Mouse (Mus musculus) heart, embryonic 16.5 days (tissue): ENCODE results near the gene Mybpc3. TPM values are rescaled to one million over a fixed set of nuclear protein-coding genes. Genes with fewer than 3 reads are reported as not detected.

Experiments used
- ATAC-seq: fragments of 200-750 bp; cut with Nextera tagmentation; replicated peaks from 2 replicates; pipeline ENCODE4 v1.8.0; 2017; ENCODE audit warnings: moderate number of reproducible peaks; ENCODE audit not compliant: insufficient read depth, low FRiP score; ENCODE audit errors: extremely low read depth
- H3K27ac ChIP-seq: fragments of 300-500 bp; sonication (generic); 2 replicates; pipeline ENCODE4 v1.5.1; 2014; ENCODE audit warnings: mild to moderate bottlenecking, low read length, control low read depth, moderate library complexity
- H3K27me3 ChIP-seq: fragments of 300-500 bp; sonication (generic); 2 replicates; pipeline ENCODE4 v1.6.1; 2014; ENCODE audit warnings: low read length, mixed read lengths; ENCODE audit not compliant: control insufficient read depth, insufficient read depth
- H3K36me3 ChIP-seq: fragments of 300-500 bp; sonication (generic); 2 replicates; pipeline ENCODE4 v1.6.1; 2014; ENCODE audit not compliant: control insufficient read depth, insufficient read depth
- H3K4me1 ChIP-seq: fragments of 300-500 bp; sonication (generic); 2 replicates; pipeline ENCODE4 v1.6.1; 2014; ENCODE audit warnings: low read length, mixed read lengths; ENCODE audit not compliant: control insufficient read depth, insufficient read depth
- H3K4me2 ChIP-seq: fragments of 300-500 bp; sonication (generic); 2 replicates; pipeline ENCODE4 v1.6.1; 2014; ENCODE audit warnings: low read depth, mild to moderate bottlenecking, control low read depth, low read length
- H3K4me3 ChIP-seq: fragments of 300-500 bp; sonication (generic); 2 replicates; pipeline ENCODE4 v1.5.1; 2014; ENCODE audit warnings: mild to moderate bottlenecking, control low read depth, low read length
- H3K9ac ChIP-seq: fragments of 300-500 bp; sonication (generic); 2 replicates; pipeline ENCODE4 v1.6.1; 2014; ENCODE audit warnings: low read length, control low read depth
- H3K9me3 ChIP-seq: fragments of 300-500 bp; sonication (generic); replicated peaks from 2 replicates; pipeline ENCODE4 v1.6.1; 2016; ENCODE audit warnings: low read length; ENCODE audit not compliant: control insufficient read depth
- WGBS: fragments of 180-500 bp; shearing (Covaris S2); extraction: QIAGEN DNeasy Blood & Tissue Kit; methylation state at CpG from one replicate; pipeline ENCODE4 v1.1.7; 2014; 5-methylcytosine and 5-hydroxymethylcytosine counted together
- polyA plus RNA-seq: library from polyadenylated mRNA; unstranded; fragments of >200 nt; fragmentation: Nextera tagmentation; extraction: Ambion mirVana; gene quantifications from 2 replicates; pipeline ENCODE4 v1.2.1, GENCODE M21; 2015

The Mybpc3 gene
- polyA plus RNA-seq, 1 experiment from 2014 or later = 1,022 TPM

DNA sequence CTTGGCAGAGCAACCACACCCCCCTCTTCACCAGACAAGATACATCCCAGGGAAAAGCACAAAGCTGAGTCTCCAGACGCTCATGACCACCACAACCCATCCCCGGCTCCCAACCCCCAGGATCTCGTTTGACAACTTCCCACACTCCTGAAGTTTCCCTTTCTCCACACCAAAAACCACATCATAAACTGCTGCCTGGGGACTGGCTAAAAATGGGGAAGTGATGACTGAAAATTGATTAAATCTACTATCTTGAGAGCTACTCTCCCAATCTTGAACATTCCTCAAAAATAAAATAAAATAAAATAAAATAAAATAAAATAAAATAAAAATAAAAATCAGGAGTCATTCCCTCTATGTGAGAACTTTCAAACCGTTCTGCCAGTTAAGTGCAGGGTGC is 45.0 kb downstream of the Mybpc3 start:
- no peaks in the 10 kb centered on the region for H3K9me3 ChIP-seq
- H3K9ac ChIP-seq = no peak overlapping the region
- no peak overlapping the region for H3K4me2 ChIP-seq
- ATAC-seq = no peak
- 78% methylated on average over 4 of the region's 4 CpGs for WGBS
- H3K36me3 ChIP-seq = peaks cover 9% of the 10 kb centered on the region
- peaks cover 19% of the 10 kb centered on the region for H3K4me1 ChIP-seq
- H3K27me3 ChIP-seq = no peaks in the 10 kb centered on the region
- no peak overlapping the region for H3K4me3 ChIP-seq
- no peak overlapping the region for H3K27ac ChIP-seq

DNA sequence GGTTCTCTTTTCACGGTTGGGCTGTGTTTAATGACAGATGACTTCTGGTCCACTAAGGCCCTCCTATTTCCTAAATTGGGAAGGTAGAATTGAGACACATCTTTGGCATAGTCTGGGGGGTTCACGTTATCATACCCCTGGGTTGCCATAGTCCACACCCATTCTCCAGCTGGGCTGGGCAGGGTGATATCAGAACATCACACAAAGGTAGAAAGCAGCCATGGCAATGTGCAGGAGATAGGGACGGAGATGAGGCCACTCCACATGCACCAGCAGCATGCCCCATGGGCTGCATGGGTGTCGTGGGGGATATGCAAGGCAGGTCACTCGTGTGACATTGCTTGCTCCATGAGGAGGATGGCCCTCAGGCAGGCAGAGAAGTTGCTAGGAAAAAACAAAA is 45.6 kb downstream of the Mybpc3 start:
- Histone ChIP-seq H3K36me3 (peaks cover 8% of the 10 kb centered on the region), H3K27me3 (no peaks in the 10 kb centered on the region), H3K4me2 (no peak overlapping the region), H3K4me3 (no peak overlapping the region), H3K9ac (no peak overlapping the region), H3K4me1 (peaks cover 19% of the 10 kb centered on the region), H3K9me3 (no peaks in the 10 kb centered on the region), H3K27ac (no peak overlapping the region)
- no peak for ATAC-seq
- WGBS = 86% methylated on average over 5 of the region's 5 CpGs

GRCm38 (mm10) chr2:91164991-91165390 is 47.0 kb downstream of the Mybpc3 start:
- H3K4me2 ChIP-seq = no peak overlapping the region
- ATAC-seq = no peak
- WGBS = 41% methylated on average over 6 of the region's 6 CpGs

DNA sequence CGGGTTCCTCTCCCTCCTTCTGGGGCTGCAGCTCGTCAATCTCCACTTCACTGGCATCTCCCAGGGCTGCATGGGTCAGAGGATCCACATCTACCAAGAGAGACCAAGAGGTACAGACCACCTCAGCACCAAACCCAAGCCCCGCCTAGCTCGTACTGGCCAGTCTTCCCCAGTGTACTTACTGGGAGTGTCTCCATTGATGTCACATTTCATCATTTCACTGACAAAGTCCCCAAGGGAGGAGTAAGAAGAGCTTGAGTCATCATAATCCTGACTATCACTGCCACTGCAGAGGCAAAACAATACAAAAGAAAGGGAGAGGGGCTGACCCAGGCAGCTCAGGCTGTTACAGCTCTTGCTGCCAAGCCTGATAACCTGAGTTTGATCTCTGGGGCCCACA is 49.7 kb downstream of the Mybpc3 start:
- H3K9ac ChIP-seq = no peak overlapping the region
- no peaks in the 10 kb centered on the region for H3K9me3 ChIP-seq
- ATAC-seq = no peak
- no peak overlapping the region for H3K4me2 ChIP-seq
- no peak overlapping the region for H3K4me3 ChIP-seq
- no peak overlapping the region for H3K27ac ChIP-seq
- H3K27me3 ChIP-seq = no peaks in the 10 kb centered on the region
- H3K36me3 ChIP-seq = peaks cover 11% of the 10 kb centered on the region
- H3K4me1 ChIP-seq = peaks cover 6% of the 10 kb centered on the region; the same call in 1 of the 2 replicates
- 57% methylated on average over 4 of the region's 4 CpGs for WGBS

More at GRCm38 (mm10) chr2:91164991-91165390, 47.0 kb downstream of the Mybpc3 start:
- no peak overlapping the region for H3K27ac ChIP-seq
- no peak overlapping the region for H3K4me3 ChIP-seq
- H3K36me3 ChIP-seq = peaks cover 8% of the 10 kb centered on the region
- H3K4me1 ChIP-seq = peaks cover 16% of the 10 kb centered on the region
- no peaks in the 10 kb centered on the region for H3K27me3 ChIP-seq
- H3K9me3 ChIP-seq = no peaks in the 10 kb centered on the region
- no peak overlapping the region for H3K9ac ChIP-seq

GRCm38 (mm10) chr2:91169587-91170322 is 51.8 kb downstream of the Mybpc3 start:
- H3K36me3 ChIP-seq = peaks cover 12% of the 10 kb centered on the region
- H3K9me3 ChIP-seq = no peaks in the 10 kb centered on the region
- no peak overlapping the region for H3K4me2 ChIP-seq
- H3K4me1 ChIP-seq = peaks cover 3% of the 10 kb centered on the region; the same call in 1 of the 2 replicates
- H3K27ac ChIP-seq = no peak overlapping the region
- whole genome bisulfite sequencing = 60% methylated on average over 25 of the region's 25 CpGs
- no peak for ATAC-seq
- no peaks in the 10 kb centered on the region for H3K27me3 ChIP-seq
- no peak overlapping the region for H3K4me3 ChIP-seq
- no peak overlapping the region for H3K9ac ChIP-seq

DNA sequence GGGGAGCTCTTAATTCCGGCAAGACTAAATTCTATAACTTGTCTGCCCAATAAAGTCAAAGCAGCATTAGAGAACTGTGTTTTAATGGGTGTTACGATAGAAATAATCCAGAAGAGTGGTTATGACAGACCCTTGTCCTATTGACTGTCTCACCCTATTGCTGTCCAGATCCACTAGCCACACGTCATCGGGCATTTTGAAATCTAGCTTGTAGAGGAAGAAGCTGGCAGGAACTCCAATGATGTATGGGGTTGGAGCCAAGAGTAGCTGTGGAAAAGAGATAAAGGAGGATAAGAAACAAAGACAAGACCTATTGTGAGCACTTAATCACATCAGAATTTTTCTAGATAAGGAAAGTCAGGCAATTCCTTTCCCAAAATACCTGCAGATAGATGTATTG is 57.5 kb downstream of the Mybpc3 start:
- H3K4me3 ChIP-seq = no peak overlapping the region
- H3K27ac ChIP-seq = no peak overlapping the region
- no peak overlapping the region for H3K9ac ChIP-seq
- WGBS = 54% methylated on average over 4 of the region's 4 CpGs
- H3K36me3 ChIP-seq = peaks cover 11% of the 10 kb centered on the region
- no peaks in the 10 kb centered on the region for H3K9me3 ChIP-seq
- H3K27me3 ChIP-seq = no peaks in the 10 kb centered on the region
- ATAC-seq = no peak
- 0 out of 2 replicates have a peak, but pooled peaks cover 3% of the 10 kb centered on the region for H3K4me1 ChIP-seq
- H3K4me2 ChIP-seq = no peak overlapping the region

DNA sequence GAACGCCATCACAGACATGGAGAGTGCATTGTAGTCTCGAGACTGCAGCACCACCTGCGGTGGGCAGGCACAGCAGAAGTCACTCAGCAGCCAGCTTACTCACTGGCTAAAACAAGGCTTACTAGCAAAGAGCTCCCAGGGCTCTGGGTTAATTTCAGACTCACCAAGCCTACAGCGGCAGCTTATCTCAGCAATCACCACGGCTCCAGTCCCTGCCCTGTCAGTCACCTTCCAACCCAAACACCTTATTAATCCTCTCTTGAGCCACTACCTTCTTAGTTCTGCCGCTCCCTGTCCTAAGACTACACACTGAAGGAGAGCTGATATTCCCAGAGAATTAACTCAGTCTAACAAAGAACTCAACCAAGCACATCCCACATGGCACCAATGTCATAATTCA is 58.3 kb downstream of the Mybpc3 start:
- Histone ChIP-seq H3K4me3 (no peak overlapping the region), H3K4me1 (0 out of 2 replicates have a peak, but pooled peaks cover 3% of the 10 kb centered on the region), H3K36me3 (peaks cover 11% of the 10 kb centered on the region), H3K4me2 (no peak overlapping the region), H3K27me3 (no peaks in the 10 kb centered on the region), H3K9me3 (no peaks in the 10 kb centered on the region), H3K9ac (no peak overlapping the region), H3K27ac (no peak overlapping the region)
- 56% methylated on average over 6 of the region's 6 CpGs for WGBS
- no peak for ATAC-seq

GRCm38 (mm10) chr2:91179825-91180224 is 61.9 kb downstream of the Mybpc3 start:
- Histone ChIP-seq H3K4me1 (peaks cover 12% of the 10 kb centered on the region), H3K27me3 (no peaks in the 10 kb centered on the region), H3K36me3 (peaks cover 5% of the 10 kb centered on the region), H3K4me2 (no peak overlapping the region), H3K27ac (no peak overlapping the region), H3K9ac (no peak overlapping the region), H3K9me3 (no peaks in the 10 kb centered on the region), H3K4me3 (no peak overlapping the region)
- no peak for ATAC-seq
- WGBS = 32% methylated on average over 4 of the region's 4 CpGs

- Histone ChIP-seq H3K9ac (no peak overlapping the region), H3K4me3 (no peak overlapping the region), H3K27me3 (no peaks in the 10 kb centered on the region), H3K4me2 (no peak overlapping the region), H3K27ac (no peak overlapping the region), H3K4me1 (peaks cover 9% of the 10 kb centered on the region), H3K9me3 (no peaks in the 10 kb centered on the region), H3K36me3 (peaks cover 5% of the 10 kb centered on the region)
- 57% methylated on average over 5 of the region's 5 CpGs for WGBS
- ATAC-seq = no peak
Observed at GRCm38 (mm10) chr2:91180706-91181105, 62.8 kb downstream of the Mybpc3 start.
